Mouse (Mus musculus): Measurements from ENCODE around the gene Csnk2b. TPM values are rescaled to one million over a fixed set of nuclear protein-coding genes. Genes with fewer than 3 reads are reported as not detected.

The Csnk2b gene
- 203 and 207 TPM in 2 replicates for polyA plus RNA-seq (2015; fragmentation: Nextera tagmentation; extraction: Ambion mirVana)

- Histone ChIP-seq H3K9ac (replicated peaks; ENCODE audit: low read depth) (peak within 1 kb of the TSS; percentile 94), H3K36me3 (ENCODE audit: insufficient read depth, low read length) (peaks cover 4% of the 10 kb centered on the region; the same call in 1 of the 2 replicates), H3K9me3 (ENCODE audit: low read length) (no peaks in the 10 kb centered on the region), H3K4me2 (replicated peaks; ENCODE audit: low read depth, low read length) (peak within 1 kb of the TSS; percentile 93), H3K4me1 (ENCODE audit: insufficient read depth, low read depth, low read length) (peaks cover 9% of the 10 kb centered on the region), H3K4me3 (ENCODE audit: low read depth, low read length) (peak within 1 kb of the TSS; percentile 84), H3K27ac (ENCODE audit: low read length) (peak within 1 kb of the TSS; percentile 95), H3K27me3 (replicated peaks; ENCODE audit: insufficient read depth, low read length) (no peaks in the 10 kb centered on the region)
- under 1% methylated on average over 19 of the region's 19 CpGs for WGBS
- DNase-seq (ENCODE audit: low spot score), result peak; percentile 83
- ATAC-seq, result no peak; the same call in 1 of the 2 replicates
- TF ChIP-seq CTCF (IDR thresholded peaks at IDR 0.05) (peak; percentile 60), EP300 (IDR thresholded peaks at IDR 0.05) (no peak)
Observed at GRCm38 (mm10) chr17:35121871-35122303, at the start of gene Csnk2b. TSS of gene Csnk2b (minus strand) at chr17:35122053.

GRCm38 (mm10) chr17:35168541-35169207, 46.8 kb upstream of the Csnk2b start:
- no peak overlapping the region for H3K27ac ChIP-seq (ENCODE audit: low read length)
- H3K4me2 ChIP-seq (replicated peaks; ENCODE audit: low read depth, low read length), result no peak overlapping the region
- H3K4me3 ChIP-seq (ENCODE audit: low read depth, low read length), result no peak overlapping the region
- no peaks in the 10 kb centered on the region for H3K36me3 ChIP-seq (ENCODE audit: insufficient read depth, low read length)
- H3K4me1 ChIP-seq (ENCODE audit: insufficient read depth, low read depth, low read length), result peaks cover 7% of the 10 kb centered on the region; the same call in 1 of the 2 replicates
- H3K27me3 ChIP-seq (replicated peaks; ENCODE audit: insufficient read depth, low read length), result no peaks in the 10 kb centered on the region
- ATAC-seq, result no peak
- no peaks in the 10 kb centered on the region for H3K9me3 ChIP-seq (ENCODE audit: low read length)
- peak; percentile 82 for DNase-seq (ENCODE audit: low spot score)
- H3K9ac ChIP-seq (replicated peaks; ENCODE audit: low read depth), result no peak overlapping the region
- TF ChIP-seq EP300 (IDR thresholded peaks at IDR 0.05) (no peak), CTCF (IDR thresholded peaks at IDR 0.05) (peak; percentile 76)
- 17% methylated on average over 4 of the region's 4 CpGs for WGBS

GRCm38 (mm10) chr17:35167794-35168193, 45.9 kb upstream of the Csnk2b start:
- H3K9ac ChIP-seq (replicated peaks; ENCODE audit: low read depth), result no peak overlapping the region
- ATAC-seq, result no peak
- H3K27me3 ChIP-seq (replicated peaks; ENCODE audit: insufficient read depth, low read length), result no peaks in the 10 kb centered on the region
- no peak for DNase-seq (ENCODE audit: low spot score)
- H3K36me3 ChIP-seq (ENCODE audit: insufficient read depth, low read length), result no peaks in the 10 kb centered on the region
- no peak overlapping the region for H3K4me3 ChIP-seq (ENCODE audit: low read depth, low read length)
- 86% methylated on average over 7 of the region's 7 CpGs for WGBS
- H3K27ac ChIP-seq (ENCODE audit: low read length), result no peak overlapping the region
- TF ChIP-seq CTCF (IDR thresholded peaks at IDR 0.05) (no peak), EP300 (IDR thresholded peaks at IDR 0.05) (no peak)
- H3K9me3 ChIP-seq (ENCODE audit: low read length), result no peaks in the 10 kb centered on the region
- no peak overlapping the region for H3K4me2 ChIP-seq (replicated peaks; ENCODE audit: low read depth, low read length)
- H3K4me1 ChIP-seq (ENCODE audit: insufficient read depth, low read depth, low read length), result peaks cover 7% of the 10 kb centered on the region; the same call in 1 of the 2 replicates

- H3K9ac ChIP-seq (replicated peaks; ENCODE audit: low read depth), result no peak overlapping the region
- WGBS, result 69% methylated on average over 8 of the region's 8 CpGs
- no peak overlapping the region for H3K4me2 ChIP-seq (replicated peaks; ENCODE audit: low read depth, low read length)
Observed at GRCm38 (mm10) chr17:35166352-35167035, 44.6 kb upstream of the Csnk2b start.

GRCm38 (mm10) chr17:35165451-35166155, 43.8 kb upstream of the Csnk2b start:
- H3K27me3 ChIP-seq (replicated peaks; ENCODE audit: insufficient read depth, low read length), result no peaks in the 10 kb centered on the region
- DNase-seq (ENCODE audit: low spot score), result no peak
- H3K4me3 ChIP-seq (ENCODE audit: low read depth, low read length), result peak overlapping the region; percentile 97
- peak overlapping the region; percentile 96 for H3K27ac ChIP-seq (ENCODE audit: low read length)
- H3K9ac ChIP-seq (replicated peaks; ENCODE audit: low read depth), result peak overlapping the region; percentile 34; the same call in 1 of the 2 replicates
- H3K9me3 ChIP-seq (ENCODE audit: low read length), result no peaks in the 10 kb centered on the region
- ATAC-seq, result peak; percentile 82; the same call in 1 of the 2 replicates
- 14% methylated on average over 12 of the region's 12 CpGs for WGBS
- H3K4me2 ChIP-seq (replicated peaks; ENCODE audit: low read depth, low read length), result peak overlapping the region; percentile 46
- TF ChIP-seq EP300 (IDR thresholded peaks at IDR 0.05) (no peak; the same call in 1 of the 2 replicates), CTCF (IDR thresholded peaks at IDR 0.05) (no peak)
- peaks cover 12% of the 10 kb centered on the region for H3K36me3 ChIP-seq (ENCODE audit: insufficient read depth, low read length)
- peaks cover 12% of the 10 kb centered on the region for H3K4me1 ChIP-seq (ENCODE audit: insufficient read depth, low read depth, low read length)

More at GRCm38 (mm10) chr17:35166352-35167035, 44.6 kb upstream of the Csnk2b start:
- H3K4me1 ChIP-seq (ENCODE audit: insufficient read depth, low read depth, low read length), result peaks cover 12% of the 10 kb centered on the region
- no peak for TF ChIP-seq EP300 (IDR thresholded peaks at IDR 0.05)
- peak; percentile 83 for TF ChIP-seq CTCF (IDR thresholded peaks at IDR 0.05)
- H3K27me3 ChIP-seq (replicated peaks; ENCODE audit: insufficient read depth, low read length), result no peaks in the 10 kb centered on the region
- H3K9me3 ChIP-seq (ENCODE audit: low read length), result no peaks in the 10 kb centered on the region
- 0 out of 2 replicates have a peak, but pooled peaks cover 5% of the 10 kb centered on the region for H3K36me3 ChIP-seq (ENCODE audit: insufficient read depth, low read length)
- H3K27ac ChIP-seq (ENCODE audit: low read length), result peak overlapping the region; percentile 96; the same call in 1 of the 2 replicates
- no peak overlapping the region for H3K4me3 ChIP-seq (ENCODE audit: low read depth, low read length)
- ATAC-seq (no peak), DNase-seq (ENCODE audit: low spot score) (peak; percentile 81)
